Mouse (Mus musculus): ENCODE data around the gene Gm2888.
"Not testable (repeated sequence)": the region's sequence is repeated elsewhere in the genome, so short reads cannot be mapped to it uniquely, and the experiment has no call there.

Gene Gm2888

GRCm38 (mm10) chr14:3029702-3030101 is at the start of gene Gm2888:
Gene Gm2888 (plus strand): TSS chr14:3030002.
- DNase-seq (ENCODE audit: low spot score in 2 of 2): not testable (repeated sequence)

- not testable (repeated sequence) for DNase-seq (ENCODE audit: low spot score in 2 of 2)
Observed at GRCm38 (mm10) chr14:3048727-3049512, 19.1 kb downstream of the Gm2888 start, which contains the start of gene Gm2897. Gene Gm2897 (plus strand): TSS chr14:3049285.

- DNase-seq (ENCODE audit: low spot score in 2 of 2): not testable (repeated sequence)
Observed at GRCm38 (mm10) chr14:3049513-3049800, 19.7 kb downstream of the Gm2888 start.

DNA sequence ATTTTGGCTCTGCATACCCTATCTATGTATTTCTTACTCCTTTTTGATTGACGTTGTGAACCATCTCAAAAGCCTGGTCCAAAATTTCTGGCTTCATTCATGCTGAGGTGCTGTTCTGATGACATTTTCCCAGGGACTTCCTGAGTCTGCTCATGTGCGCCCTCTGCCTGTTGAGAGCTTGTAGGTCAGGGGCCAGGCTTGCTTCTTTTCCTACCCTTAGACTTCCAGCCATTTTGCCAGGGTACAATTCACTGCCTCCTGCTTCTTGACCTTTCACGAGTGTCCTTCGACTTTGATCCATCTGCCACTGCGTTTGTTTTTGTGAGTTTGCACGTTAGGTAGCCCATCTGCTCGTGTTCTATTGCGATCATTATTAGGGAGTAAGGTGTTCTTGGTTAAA is 20.3 kb downstream of the Gm2888 start:
- DNase-seq (ENCODE audit: low spot score in 2 of 2): not testable (repeated sequence)

Data from spleen, postnatal 36 days (tissue).